Mouse (Mus musculus): ENCODE results near the gene Nr2c2ap. TPM values are rescaled to one million over a fixed set of nuclear protein-coding genes. Genes with fewer than 3 reads are reported as not detected.

The Nr2c2ap gene
- polyA plus RNA-seq, 1 experiment from 2014 or later, result 30.1 TPM

DNA sequence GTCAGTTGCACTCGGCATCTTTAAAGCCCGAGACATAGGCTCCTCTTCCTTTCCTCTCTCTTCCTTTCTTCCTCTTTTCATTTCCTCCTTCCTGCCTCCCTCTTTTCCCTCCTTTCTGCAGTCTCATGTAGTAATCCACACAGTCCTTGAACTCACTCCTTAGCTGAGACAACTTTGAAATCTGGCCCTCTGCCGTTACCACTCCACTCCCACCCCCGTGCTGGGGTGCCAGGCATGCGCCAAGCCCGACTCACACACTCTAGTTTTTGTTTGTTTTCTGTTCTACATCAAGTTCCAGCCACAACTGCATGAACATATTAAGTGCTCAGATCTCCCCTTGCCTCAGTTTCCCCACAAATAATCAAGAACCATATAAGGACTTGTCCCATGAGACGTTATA is 26.2 kb upstream of the Nr2c2ap start:
- Histone ChIP-seq H3K9me3 (replicated peaks; ENCODE audit: low read length) (no peaks in the 10 kb centered on the region), H3K36me3 (ENCODE audit: insufficient read depth, low read length) (no peaks in the 10 kb centered on the region), H3K27ac (no peak overlapping the region), H3K9ac (ENCODE audit: low read depth, low read length) (no peak overlapping the region), H3K4me1 (replicated peaks; ENCODE audit: insufficient read depth, low read length) (no peaks in the 10 kb centered on the region), H3K4me3 (replicated peaks; ENCODE audit: low read depth, low read length) (no peak overlapping the region), H3K27me3 (ENCODE audit: insufficient read depth, low read length) (no peaks in the 10 kb centered on the region), H3K4me2 (ENCODE audit: low read length) (no peak overlapping the region)
- 71% methylated on average over 7 of the region's 7 CpGs for WGBS
- TF ChIP-seq CTCF (IDR thresholded peaks at IDR 0.05; ENCODE audit: low read depth), result no peak
- ATAC-seq (replicated peaks; ENCODE audit: low FRiP score, low read depth), result no peak
- no peak for DNase-seq (ENCODE audit: low spot score)

DNA sequence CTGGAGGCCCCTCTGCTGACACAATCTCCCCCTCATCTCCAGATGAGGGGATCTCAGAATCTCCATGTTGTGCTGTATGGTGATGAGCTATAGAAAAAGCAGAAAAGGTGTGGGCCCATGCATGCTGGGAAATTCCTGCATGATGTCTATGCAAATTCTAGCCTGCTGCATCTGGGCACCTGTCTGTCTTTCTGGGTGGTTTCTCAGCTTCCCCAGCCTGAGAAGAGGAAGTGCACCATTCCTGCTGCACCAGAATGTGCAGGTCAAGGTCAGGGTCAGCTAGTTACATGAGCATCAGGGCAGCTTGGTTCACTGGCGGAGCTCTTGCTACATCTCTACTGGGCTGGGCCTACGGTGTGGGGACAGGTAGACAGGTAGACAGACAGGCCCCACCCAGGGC is 20.7 kb upstream of the Nr2c2ap start:
- TF ChIP-seq CTCF (IDR thresholded peaks at IDR 0.05; ENCODE audit: low read depth), result no peak
- 91% methylated on average over 2 of the region's 2 CpGs for WGBS

DNA sequence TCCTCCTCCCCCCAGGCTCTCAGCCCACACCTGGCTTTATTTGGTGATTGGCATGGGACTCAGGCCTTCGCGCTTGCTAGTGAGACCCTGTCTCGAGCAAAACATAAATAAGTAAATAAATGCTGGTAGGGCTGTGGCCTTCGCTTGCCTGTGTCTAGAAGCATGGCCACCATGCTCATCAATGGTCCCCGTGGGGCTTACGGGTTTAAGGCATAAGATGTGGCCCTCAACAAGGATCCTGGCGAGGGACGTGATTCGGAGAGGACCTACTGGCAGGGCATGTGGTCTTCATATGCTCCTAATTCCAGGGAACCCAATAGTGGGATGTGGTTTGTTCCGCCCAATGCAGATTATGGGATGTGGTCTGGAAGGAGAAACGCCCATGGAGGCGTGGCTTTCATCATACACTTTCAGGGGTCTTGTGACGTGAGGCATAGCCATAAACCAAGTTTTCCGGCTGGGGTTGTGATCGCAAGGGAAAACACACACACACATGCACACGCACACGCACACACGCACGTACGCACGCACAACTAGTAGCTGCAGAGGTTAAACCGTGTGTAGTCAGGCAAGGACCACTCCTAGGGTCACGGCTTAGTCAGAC is 19.8 kb upstream of the Nr2c2ap start:
- TF ChIP-seq CTCF (IDR thresholded peaks at IDR 0.05; ENCODE audit: low read depth), result no peak
- Histone ChIP-seq H3K9ac (ENCODE audit: low read depth, low read length) (no peak overlapping the region), H3K4me1 (replicated peaks; ENCODE audit: insufficient read depth, low read length) (no peaks in the 10 kb centered on the region), H3K27ac (no peak overlapping the region), H3K9me3 (replicated peaks; ENCODE audit: low read length) (no peaks in the 10 kb centered on the region), H3K36me3 (ENCODE audit: insufficient read depth, low read length) (no peaks in the 10 kb centered on the region), H3K4me3 (replicated peaks; ENCODE audit: low read depth, low read length) (no peak overlapping the region), H3K4me2 (ENCODE audit: low read length) (no peak overlapping the region), H3K27me3 (ENCODE audit: insufficient read depth, low read length) (peaks cover 32% of the 10 kb centered on the region)
- DNase-seq (ENCODE audit: low spot score) (no peak), ATAC-seq (replicated peaks; ENCODE audit: low FRiP score, low read depth) (no peak)
- 48% methylated on average over 23 of the region's 23 CpGs for WGBS

More for the DNA sequence above, 20.7 kb upstream of the Nr2c2ap start:
- H3K9ac ChIP-seq (ENCODE audit: low read depth, low read length), result no peak overlapping the region
- no peak overlapping the region for H3K27ac ChIP-seq
- no peak for DNase-seq (ENCODE audit: low spot score)
- H3K4me1 ChIP-seq (replicated peaks; ENCODE audit: insufficient read depth, low read length), result no peaks in the 10 kb centered on the region
- peaks cover 32% of the 10 kb centered on the region for H3K27me3 ChIP-seq (ENCODE audit: insufficient read depth, low read length)
- no peak overlapping the region for H3K4me2 ChIP-seq (ENCODE audit: low read length)
- no peak overlapping the region for H3K4me3 ChIP-seq (replicated peaks; ENCODE audit: low read depth, low read length)
- H3K9me3 ChIP-seq (replicated peaks; ENCODE audit: low read length), result no peaks in the 10 kb centered on the region
- no peaks in the 10 kb centered on the region for H3K36me3 ChIP-seq (ENCODE audit: insufficient read depth, low read length)
- ATAC-seq (replicated peaks; ENCODE audit: low FRiP score, low read depth), result no peak

DNA sequence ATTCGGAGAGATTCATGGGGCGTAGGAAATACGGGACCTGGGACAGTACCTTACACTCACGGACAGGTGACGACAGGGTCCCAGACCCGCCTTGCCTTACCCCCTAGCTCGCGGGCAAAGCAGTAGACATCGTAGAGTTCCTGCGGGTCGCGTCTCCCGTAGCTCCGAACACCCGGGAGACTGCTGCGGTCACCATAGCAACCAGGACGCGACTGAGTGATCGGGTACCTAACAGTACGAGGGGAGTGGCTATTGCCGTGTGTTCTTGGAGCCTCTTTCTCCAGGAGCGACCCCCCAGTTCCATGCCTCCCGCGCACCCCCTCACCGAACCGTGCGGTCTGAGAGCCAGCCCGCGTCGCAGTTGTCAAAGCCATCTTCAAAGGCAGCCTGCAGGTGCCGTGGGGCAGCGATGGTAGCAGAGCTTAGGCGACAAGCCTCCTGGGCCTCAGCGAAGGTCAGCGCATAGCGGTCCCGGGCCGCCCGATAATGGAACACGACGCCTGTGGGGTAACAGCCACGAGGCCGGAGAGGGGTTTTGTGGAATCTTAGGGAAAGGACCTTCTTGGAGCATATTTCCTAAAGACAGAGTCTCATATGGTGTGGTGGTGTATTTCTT is 18.6 kb upstream of the Nr2c2ap start:
- Histone ChIP-seq H3K27ac (no peak overlapping the region), H3K4me3 (replicated peaks; ENCODE audit: low read depth, low read length) (0 out of 2 replicates have a peak overlapping the region, but pooled peaks have one; percentile 2), H3K4me1 (replicated peaks; ENCODE audit: insufficient read depth, low read length) (no peaks in the 10 kb centered on the region), H3K36me3 (ENCODE audit: insufficient read depth, low read length) (no peaks in the 10 kb centered on the region), H3K4me2 (ENCODE audit: low read length) (no peak overlapping the region), H3K27me3 (ENCODE audit: insufficient read depth, low read length) (peaks cover 32% of the 10 kb centered on the region), H3K9ac (ENCODE audit: low read depth, low read length) (no peak overlapping the region), H3K9me3 (replicated peaks; ENCODE audit: low read length) (no peaks in the 10 kb centered on the region)
- WGBS, result 6% methylated on average over 43 of the region's 43 CpGs
- DNase-seq (ENCODE audit: low spot score), result no peak
- ATAC-seq (replicated peaks; ENCODE audit: low FRiP score, low read depth), result no peak
- TF ChIP-seq CTCF (IDR thresholded peaks at IDR 0.05; ENCODE audit: low read depth), result no peak

DNA sequence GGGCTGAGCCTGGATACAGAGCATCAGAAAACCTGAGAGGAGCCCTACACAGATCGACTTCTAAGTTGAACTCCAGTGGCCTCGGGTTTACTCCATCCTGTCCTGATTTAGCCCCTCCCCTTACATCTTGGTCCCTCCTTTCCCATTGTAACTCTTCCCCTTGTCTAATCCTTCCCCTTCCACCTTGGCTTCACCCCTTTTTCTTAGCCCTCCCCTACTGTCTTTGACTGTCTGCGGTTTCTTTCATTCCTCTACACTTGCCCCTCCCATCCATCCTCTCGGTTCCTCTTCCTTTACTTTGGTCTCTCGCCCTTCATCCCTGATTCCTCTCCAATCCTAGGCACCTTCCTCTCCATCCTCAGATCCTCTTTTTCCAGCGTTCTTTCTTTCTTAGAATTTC is 16.6 kb upstream of the Nr2c2ap start:
- 24% methylated on average over 6 of the region's 6 CpGs for WGBS
- Histone ChIP-seq H3K27ac (no peak overlapping the region), H3K27me3 (ENCODE audit: insufficient read depth, low read length) (peaks cover 45% of the 10 kb centered on the region), H3K4me3 (replicated peaks; ENCODE audit: low read depth, low read length) (no peak overlapping the region), H3K9me3 (replicated peaks; ENCODE audit: low read length) (no peaks in the 10 kb centered on the region), H3K36me3 (ENCODE audit: insufficient read depth, low read length) (no peaks in the 10 kb centered on the region), H3K9ac (ENCODE audit: low read depth, low read length) (no peak overlapping the region), H3K4me2 (ENCODE audit: low read length) (no peak overlapping the region), H3K4me1 (replicated peaks; ENCODE audit: insufficient read depth, low read length) (no peaks in the 10 kb centered on the region)
- TF ChIP-seq CTCF (IDR thresholded peaks at IDR 0.05; ENCODE audit: low read depth), result no peak
- ATAC-seq (replicated peaks; ENCODE audit: low FRiP score, low read depth) (no peak), DNase-seq (ENCODE audit: low spot score) (no peak)

DNA sequence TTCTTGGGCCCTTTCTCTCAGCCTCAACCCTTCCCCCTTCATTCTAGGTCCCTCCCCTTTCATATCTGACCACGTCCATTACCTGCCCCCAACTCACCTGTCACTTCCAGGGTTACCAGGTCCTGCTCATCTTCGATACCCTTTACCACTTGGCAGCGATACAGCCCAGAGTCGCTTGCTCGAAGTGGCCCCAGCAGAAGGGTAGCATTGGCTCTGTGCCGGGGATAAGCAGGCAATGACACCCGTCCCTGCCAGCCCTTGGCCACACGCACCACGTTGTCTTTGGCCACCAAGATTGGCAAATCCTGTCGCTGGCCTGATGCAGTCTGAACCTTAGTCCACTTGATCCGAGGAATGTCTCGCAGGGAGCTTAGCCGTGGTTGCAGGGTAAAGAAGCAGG is 16.2 kb upstream of the Nr2c2ap start:
- H3K4me1 ChIP-seq (replicated peaks; ENCODE audit: insufficient read depth, low read length), result no peaks in the 10 kb centered on the region
- H3K27me3 ChIP-seq (ENCODE audit: insufficient read depth, low read length), result peaks cover 49% of the 10 kb centered on the region
- H3K27ac ChIP-seq, result no peak overlapping the region
- no peaks in the 10 kb centered on the region for H3K9me3 ChIP-seq (replicated peaks; ENCODE audit: low read length)
- ATAC-seq (replicated peaks; ENCODE audit: low FRiP score, low read depth), result no peak
- DNase-seq (ENCODE audit: low spot score), result no peak
- no peak for TF ChIP-seq CTCF (IDR thresholded peaks at IDR 0.05; ENCODE audit: low read depth)
- no peaks in the 10 kb centered on the region for H3K36me3 ChIP-seq (ENCODE audit: insufficient read depth, low read length)
- WGBS, result 71% methylated on average over 13 of the region's 13 CpGs
- H3K4me2 ChIP-seq (ENCODE audit: low read length), result no peak overlapping the region
- no peak overlapping the region for H3K9ac ChIP-seq (ENCODE audit: low read depth, low read length)
- no peak overlapping the region for H3K4me3 ChIP-seq (replicated peaks; ENCODE audit: low read depth, low read length)
